Mouse (Mus musculus): ENCODE measurements around the gene Cxcl17. TPM values are rescaled to one million over a fixed set of nuclear protein-coding genes. Genes with fewer than 3 reads are reported as not detected.
"Not testable (repeated sequence)": the region's sequence is repeated elsewhere in the genome, so short reads cannot be mapped to it uniquely, and the experiment has no call there.

The Cxcl17 gene
- 0.61 and 0.73 TPM in 2 replicates for polyA plus RNA-seq (2015; fragmentation: Nextera tagmentation; extraction: Ambion mirVana)

DNA sequence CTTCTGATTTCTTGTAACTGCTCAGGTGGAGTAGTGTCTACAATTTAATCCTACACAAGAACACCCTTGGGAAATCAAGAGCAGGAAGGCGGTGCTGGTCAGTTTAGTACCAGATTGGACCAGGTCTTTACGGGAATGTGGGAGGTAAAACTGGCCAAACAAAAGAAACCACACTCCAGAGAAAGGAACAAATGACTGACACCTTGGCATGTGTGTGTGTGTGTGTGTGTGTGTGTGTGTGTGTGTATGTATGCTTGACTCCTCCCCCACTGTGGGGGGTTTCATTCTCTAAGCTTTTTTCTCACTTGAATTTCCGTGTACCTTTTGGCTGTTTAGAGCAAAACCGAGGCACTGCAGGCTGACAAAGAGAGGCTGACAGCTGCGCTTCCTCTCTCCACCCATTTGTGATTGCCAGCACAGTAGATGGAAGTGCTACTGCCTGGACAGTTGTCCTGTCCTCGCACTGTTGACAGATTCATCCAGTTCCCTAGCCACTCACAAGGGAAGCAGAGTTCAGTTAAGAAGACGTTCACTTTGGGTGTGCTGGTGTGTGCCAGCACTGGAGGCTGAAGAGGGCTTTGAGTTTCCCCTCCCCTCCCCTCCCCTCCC is at the start of gene Cxcl17:
Cxcl17 (minus strand) TSS at position 54 of the 609 bp plus-strand sequence.
- ATAC-seq (ENCODE audit: low FRiP score, low read depth), result no peak
- Histone ChIP-seq H3K4me2 (replicated peaks) (no peak within 1 kb of the TSS), H3K4me3 (no peak within 1 kb of the TSS), H3K27me3 (no peaks in the 10 kb centered on the region), H3K36me3 (no peaks in the 10 kb centered on the region), H3K27ac (no peak within 1 kb of the TSS), H3K9me3 (no peaks in the 10 kb centered on the region), H3K9ac (no peak within 1 kb of the TSS), H3K4me1 (no peaks in the 10 kb centered on the region)
- WGBS, result 60% methylated on average over 7 of the region's 7 CpGs

DNA sequence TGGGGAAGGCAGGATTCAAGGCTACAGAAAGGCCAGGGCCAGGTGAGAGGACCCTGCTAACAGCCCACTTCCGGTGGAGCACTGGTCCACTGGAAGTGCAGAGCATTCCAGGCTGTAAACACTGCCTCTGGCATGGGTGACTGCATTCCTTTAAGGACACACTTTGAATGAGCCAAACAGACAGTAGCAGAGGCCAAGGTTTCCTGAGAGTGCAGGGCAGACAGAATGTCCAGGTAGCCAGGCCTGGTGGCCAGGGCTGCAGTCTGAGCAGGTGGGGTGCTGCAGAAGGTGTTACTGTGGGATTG is 49.3 kb upstream of the Cxcl17 start:
- not testable (repeated sequence) for H3K36me3 ChIP-seq; H3K27me3 ChIP-seq; ATAC-seq (ENCODE audit: low FRiP score, low read depth); H3K4me2 ChIP-seq (replicated peaks); H3K27ac ChIP-seq; H3K4me1 ChIP-seq; H3K9ac ChIP-seq; H3K4me3 ChIP-seq; H3K9me3 ChIP-seq
- WGBS, result no CpG with 5 or more reads among the region's 1 CpGs

- H3K4me3 ChIP-seq; H3K27ac ChIP-seq; H3K9me3 ChIP-seq; H3K27me3 ChIP-seq; H3K4me1 ChIP-seq; H3K4me2 ChIP-seq (replicated peaks); H3K36me3 ChIP-seq; H3K9ac ChIP-seq: not testable (repeated sequence)
- ATAC-seq (ENCODE audit: low FRiP score, low read depth), result peak; percentile 48; the same call in 1 of the 2 replicates
- WGBS, result 47% methylated on average over 4 of the region's 5 CpGs
Measured at GRCm38 (mm10) chr7:25461336-25462032, 48.8 kb upstream of the Cxcl17 start.

DNA sequence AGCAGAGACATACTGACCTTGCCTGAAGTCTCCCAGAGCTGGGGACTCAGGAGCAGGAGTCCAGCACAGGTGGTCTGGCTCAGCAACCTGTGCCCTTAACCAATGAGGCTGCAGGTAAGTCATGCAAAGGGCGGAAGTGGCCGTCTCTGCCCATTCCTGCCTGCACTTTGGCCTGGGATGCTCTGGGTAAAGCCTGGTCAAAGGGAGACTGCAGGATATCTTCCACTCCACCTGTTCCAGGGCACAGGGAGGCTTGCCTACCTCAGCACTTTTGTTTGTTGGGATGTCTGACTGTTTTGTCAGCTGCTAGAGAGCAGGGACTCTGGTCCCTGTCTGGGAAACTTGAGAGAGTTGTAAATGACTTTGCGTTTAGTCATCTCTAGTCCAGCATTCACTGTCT is 39.4 kb upstream of the Cxcl17 start:
- Histone ChIP-seq H3K27ac (no peak overlapping the region), H3K9me3 (no peaks in the 10 kb centered on the region), H3K27me3 (no peaks in the 10 kb centered on the region), H3K4me1 (no peaks in the 10 kb centered on the region), H3K4me3 (no peak overlapping the region), H3K9ac (no peak overlapping the region), H3K36me3 (no peaks in the 10 kb centered on the region), H3K4me2 (replicated peaks) (no peak overlapping the region)
- WGBS, result 72% methylated on average over 3 of the region's 3 CpGs
- ATAC-seq (ENCODE audit: low FRiP score, low read depth), result no peak

GRCm38 (mm10) chr7:25449913-25450890 is 37.5 kb upstream of the Cxcl17 start:
- Histone ChIP-seq H3K36me3 (no peaks in the 10 kb centered on the region), H3K9ac (no peak overlapping the region), H3K4me2 (replicated peaks) (no peak overlapping the region), H3K27me3 (no peaks in the 10 kb centered on the region), H3K27ac (no peak overlapping the region), H3K4me3 (no peak overlapping the region), H3K4me1 (no peaks in the 10 kb centered on the region), H3K9me3 (no peaks in the 10 kb centered on the region)
- no peak for ATAC-seq (ENCODE audit: low FRiP score, low read depth)
- WGBS, result 65% methylated on average over 9 of the region's 9 CpGs

DNA sequence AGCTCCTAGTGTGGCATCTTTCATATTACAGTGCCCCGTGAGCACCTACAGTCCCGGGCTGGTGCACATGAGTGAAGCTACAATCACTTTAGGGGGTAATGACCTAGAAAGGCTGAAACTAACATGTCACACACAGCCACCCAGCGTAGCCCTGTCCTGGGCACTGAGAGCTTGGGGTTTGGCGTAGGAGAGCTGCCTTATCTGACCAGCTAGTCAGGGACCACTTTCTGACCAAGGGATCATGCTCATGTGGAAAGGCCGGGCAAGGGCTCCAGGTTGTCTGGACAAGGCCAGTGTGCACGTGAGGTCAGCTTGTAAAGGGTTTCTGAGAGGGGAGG is 28.1 kb upstream of the Cxcl17 start:
- no peaks in the 10 kb centered on the region for H3K9me3 ChIP-seq
- H3K36me3 ChIP-seq, result no peaks in the 10 kb centered on the region
- no peaks in the 10 kb centered on the region for H3K27me3 ChIP-seq
- no peak overlapping the region for H3K27ac ChIP-seq
- WGBS, result 86% methylated on average over 6 of the region's 6 CpGs
- H3K4me1 ChIP-seq, result no peaks in the 10 kb centered on the region
- ATAC-seq (ENCODE audit: low FRiP score, low read depth), result no peak
- no peak overlapping the region for H3K4me2 ChIP-seq (replicated peaks)
- no peak overlapping the region for H3K9ac ChIP-seq
- H3K4me3 ChIP-seq, result no peak overlapping the region

DNA sequence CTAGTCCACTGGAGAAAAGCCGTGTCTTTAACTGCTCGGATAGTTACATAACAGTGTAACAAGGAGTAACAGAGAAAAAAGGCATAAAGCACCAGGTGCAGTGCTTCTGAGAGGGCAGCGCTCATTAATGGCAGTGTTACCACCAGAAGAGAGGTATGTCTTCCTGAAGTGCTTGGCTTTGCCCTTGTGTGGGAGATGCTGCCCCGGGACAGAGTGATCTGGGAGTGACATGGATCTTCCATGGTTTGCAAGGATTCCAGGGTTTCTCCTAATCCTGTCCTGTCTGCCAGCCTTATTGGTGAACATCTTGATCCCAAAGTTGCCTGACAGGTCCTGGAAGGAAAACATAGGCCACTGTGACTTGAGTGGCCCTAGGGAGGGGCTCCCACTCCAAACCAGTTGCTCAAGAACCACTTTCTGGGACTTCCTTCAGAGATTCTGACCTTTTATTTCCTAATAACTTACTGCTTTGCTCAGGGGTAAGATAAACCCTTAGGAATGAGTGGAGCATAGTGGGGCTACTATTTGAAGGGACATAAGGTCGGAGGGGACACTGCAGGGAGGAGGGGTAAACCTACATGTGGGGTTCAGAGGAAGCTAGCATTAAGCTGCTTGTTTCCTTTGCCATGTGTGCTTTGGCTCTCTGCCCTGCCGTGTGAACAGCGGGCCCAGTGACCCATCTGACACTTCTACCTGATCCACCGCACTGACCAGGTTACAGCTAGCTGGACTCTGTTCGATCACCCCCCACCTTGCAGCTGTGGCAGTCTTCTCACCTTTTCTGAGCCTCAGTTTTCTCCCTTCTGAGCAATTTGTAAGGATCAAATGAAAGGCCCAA is 27.5 kb upstream of the Cxcl17 start:
- Histone ChIP-seq H3K27me3 (no peaks in the 10 kb centered on the region), H3K4me3 (no peak overlapping the region), H3K9me3 (no peaks in the 10 kb centered on the region), H3K27ac (no peak overlapping the region), H3K9ac (no peak overlapping the region), H3K4me2 (replicated peaks) (no peak overlapping the region), H3K36me3 (no peaks in the 10 kb centered on the region), H3K4me1 (peaks cover 3% of the 10 kb centered on the region; the same call in 1 of the 2 replicates)
- 84% methylated on average over 9 of the region's 9 CpGs for WGBS
- no peak for ATAC-seq (ENCODE audit: low FRiP score, low read depth)

GRCm38 (mm10) chr7:25439124-25439822 is 26.6 kb upstream of the Cxcl17 start:
- Histone ChIP-seq H3K27ac (no peak overlapping the region), H3K4me1 (peaks cover 3% of the 10 kb centered on the region; the same call in 1 of the 2 replicates), H3K4me2 (replicated peaks) (no peak overlapping the region), H3K9me3 (no peaks in the 10 kb centered on the region), H3K36me3 (no peaks in the 10 kb centered on the region), H3K27me3 (no peaks in the 10 kb centered on the region), H3K4me3 (no peak overlapping the region), H3K9ac (no peak overlapping the region)
- 88% methylated on average over 8 of the region's 8 CpGs for WGBS
- no peak for ATAC-seq (ENCODE audit: low FRiP score, low read depth)

DNA sequence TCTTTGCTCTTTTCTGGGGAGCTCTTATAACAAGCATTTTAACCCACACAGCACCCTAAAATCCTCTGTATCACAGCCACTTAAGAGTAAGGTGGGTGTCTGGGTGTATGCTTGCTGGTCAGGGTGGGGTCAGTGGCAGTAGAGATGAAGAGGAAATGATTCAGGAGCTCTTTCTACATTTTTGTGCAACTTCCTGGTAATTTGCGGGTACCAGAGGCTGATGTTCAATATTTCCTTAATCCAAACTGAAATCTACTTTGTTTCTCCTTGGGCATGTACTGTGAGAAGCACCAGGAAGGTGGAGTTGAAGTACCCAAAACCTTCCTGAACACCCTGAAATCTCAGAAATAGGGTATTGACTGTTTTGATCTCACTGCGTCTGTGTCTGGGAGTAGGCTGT is 24.0 kb upstream of the Cxcl17 start:
- H3K9me3 ChIP-seq, result no peaks in the 10 kb centered on the region
- no peak overlapping the region for H3K4me2 ChIP-seq (replicated peaks)
- H3K4me1 ChIP-seq, result peaks cover 8% of the 10 kb centered on the region
- H3K27me3 ChIP-seq, result no peaks in the 10 kb centered on the region
- H3K4me3 ChIP-seq, result no peak overlapping the region
- WGBS, result 92% methylated on average over 2 of the region's 2 CpGs
- no peaks in the 10 kb centered on the region for H3K36me3 ChIP-seq
- no peak for ATAC-seq (ENCODE audit: low FRiP score, low read depth)
- H3K27ac ChIP-seq, result no peak overlapping the region
- no peak overlapping the region for H3K9ac ChIP-seq

DNA sequence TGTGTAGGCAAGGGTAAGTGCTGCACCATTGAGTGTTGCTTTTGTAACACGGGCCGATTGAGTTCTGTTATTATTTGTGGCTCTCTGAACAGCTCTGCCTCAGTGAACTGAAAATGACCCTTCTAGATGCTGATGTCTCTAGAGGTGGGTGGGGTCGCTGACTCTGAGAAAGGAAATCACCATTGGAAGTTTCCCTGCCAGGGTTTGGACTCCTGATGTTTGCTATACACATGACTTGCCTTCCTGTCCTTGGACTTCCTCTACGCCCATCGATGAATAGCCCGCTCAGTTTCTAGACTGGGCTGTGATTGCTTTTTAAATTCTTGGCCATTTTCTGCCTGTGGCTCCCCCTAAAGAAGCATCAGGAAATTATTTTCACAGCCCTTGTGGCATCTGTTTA is 23.5 kb upstream of the Cxcl17 start:
- no peaks in the 10 kb centered on the region for H3K27me3 ChIP-seq
- ATAC-seq (ENCODE audit: low FRiP score, low read depth), result no peak
- no peak overlapping the region for H3K9ac ChIP-seq
- no peaks in the 10 kb centered on the region for H3K9me3 ChIP-seq
- WGBS, result 89% methylated on average over 6 of the region's 6 CpGs
- H3K27ac ChIP-seq, result no peak overlapping the region
- H3K4me2 ChIP-seq (replicated peaks), result no peak overlapping the region
- no peaks in the 10 kb centered on the region for H3K36me3 ChIP-seq
- H3K4me1 ChIP-seq, result peaks cover 8% of the 10 kb centered on the region
- H3K4me3 ChIP-seq, result no peak overlapping the region

GRCm38 (mm10) chr7:25435546-25435851 is 22.8 kb upstream of the Cxcl17 start:
- Histone ChIP-seq H3K4me2 (replicated peaks) (no peak overlapping the region), H3K4me3 (no peak overlapping the region), H3K4me1 (peaks cover 8% of the 10 kb centered on the region), H3K27me3 (no peaks in the 10 kb centered on the region), H3K27ac (no peak overlapping the region), H3K9ac (no peak overlapping the region), H3K36me3 (no peaks in the 10 kb centered on the region), H3K9me3 (no peaks in the 10 kb centered on the region)
- ATAC-seq (ENCODE audit: low FRiP score, low read depth), result no peak
- 82% methylated on average over 2 of the region's 2 CpGs for WGBS

Measured in limb, embryonic 13.5 days (tissue).